Mouse (Mus musculus) bone marrow, adult 2 months (tissue): ENCODE results near the gene Slc35c2.

Experiments used
- CTCF ChIP-seq: fragments of 200-500 bp; IDR thresholded peaks from 2 replicates; pipeline ENCODE4 v1.5.1; 2011; ENCODE audit warnings: low read length, control low read depth; ENCODE audit not compliant: control insufficient read depth, insufficient read depth
- POLR2A ChIP-seq: fragments of 200-500 bp; IDR thresholded peaks from 2 replicates; pipeline ENCODE4 v1.6.1; 2011; ENCODE audit warnings: low read depth, mild to moderate bottlenecking, control low read depth, low read length, borderline replicate concordance; ENCODE audit not compliant: control insufficient read depth

GRCm38 (mm10) chr2:165285034-165285433 is 2.6 kb downstream of the Slc35c2 start:
- TF ChIP-seq CTCF (no peak), POLR2A (no peak)
